Mouse (Mus musculus) liver, embryonic 15.5 days (tissue): Measurements from ENCODE around the gene 2900011O08Rik. TPM values are rescaled to one million over a fixed set of nuclear protein-coding genes. Genes with fewer than 3 reads are reported as not detected.

Source experiments
- ATAC-seq: fragments of 200-750 bp; cut with Nextera tagmentation; 2 replicates; pipeline ENCODE4 v1.8.0; 2017; ENCODE audit warnings: moderate number of reproducible peaks, mild to moderate bottlenecking, moderate library complexity; ENCODE audit not compliant: insufficient read depth
- H3K27ac ChIP-seq: fragments of 300-500 bp; sonication (generic); replicated peaks from 2 replicates; pipeline ENCODE4 v1.5.1; 2015; ENCODE audit warnings: mild to moderate bottlenecking, inconsistent platforms
- H3K27me3 ChIP-seq: fragments of 300-500 bp; sonication (generic); 2 replicates; pipeline ENCODE4 v1.6.1; 2015; ENCODE audit warnings: mild to moderate bottlenecking, inconsistent platforms
- H3K36me3 ChIP-seq: fragments of 300-500 bp; sonication (generic); replicated peaks from 2 replicates; pipeline ENCODE4 v1.6.1; 2015; ENCODE audit warnings: moderate library complexity, mild to moderate bottlenecking, inconsistent platforms
- H3K4me1 ChIP-seq: fragments of 300-500 bp; sonication (generic); replicated peaks from 2 replicates; pipeline ENCODE4 v1.6.1; 2015; ENCODE audit warnings: inconsistent platforms
- H3K4me2 ChIP-seq: fragments of 300-500 bp; sonication (generic); 2 replicates; pipeline ENCODE4 v1.6.1; 2015; ENCODE audit warnings: moderate library complexity, mild to moderate bottlenecking, inconsistent platforms
- H3K4me3 ChIP-seq: fragments of 300-500 bp; sonication (generic); replicated peaks from 2 replicates; pipeline ENCODE4 v1.5.1; 2015; ENCODE audit warnings: mild to moderate bottlenecking, inconsistent platforms
- H3K9ac ChIP-seq: fragments of 300-500 bp; sonication (generic); 2 replicates; pipeline ENCODE4 v1.6.1; 2015; ENCODE audit warnings: moderate library complexity, mild to moderate bottlenecking, inconsistent platforms
- H3K9me3 ChIP-seq: fragments of 300-500 bp; sonication (generic); replicated peaks from 2 replicates; pipeline ENCODE4 v1.6.1; 2016; ENCODE audit warnings: inconsistent platforms
- WGBS: fragments of 180-500 bp; shearing (Covaris S2); methylation state at CpG from one replicate; pipeline ENCODE4 v1.1.7; 2015; ENCODE audit warnings: mixed read lengths; ENCODE audit not compliant: insufficient replicate concordance; 5-methylcytosine and 5-hydroxymethylcytosine counted together
- polyA plus RNA-seq: library from polyadenylated mRNA; unstranded; fragments of >200 nt; fragmentation: Nextera tagmentation; extraction: Ambion mirVana; gene quantifications from 2 replicates; pipeline ENCODE4 v1.2.1, GENCODE M21; 2015

Gene 2900011O08Rik
- polyA plus RNA-seq, 1 experiment from 2014 or later = 0.09 TPM

GRCm38 (mm10) chr16:14121563-14121962 is 135.2 kb downstream of the 2900011O08Rik start:
- no peak overlapping the region for H3K4me3 ChIP-seq
- ATAC-seq = no peak
- no peaks in the 10 kb centered on the region for H3K27me3 ChIP-seq
- H3K27ac ChIP-seq = no peak overlapping the region
- 81% methylated on average over 7 of the region's 7 CpGs for WGBS
- no peaks in the 10 kb centered on the region for H3K9me3 ChIP-seq
- H3K9ac ChIP-seq = no peak overlapping the region
- H3K4me2 ChIP-seq = no peak overlapping the region
- H3K36me3 ChIP-seq = peaks cover 87% of the 10 kb centered on the region
- H3K4me1 ChIP-seq = no peaks in the 10 kb centered on the region

GRCm38 (mm10) chr16:14122586-14122985 is 136.2 kb downstream of the 2900011O08Rik start:
- ATAC-seq = no peak
- Histone ChIP-seq H3K4me1 (no peaks in the 10 kb centered on the region), H3K4me3 (no peak overlapping the region), H3K27me3 (no peaks in the 10 kb centered on the region), H3K36me3 (peaks cover 86% of the 10 kb centered on the region), H3K27ac (no peak overlapping the region), H3K9me3 (no peaks in the 10 kb centered on the region), H3K4me2 (no peak overlapping the region), H3K9ac (no peak overlapping the region)

GRCm38 (mm10) chr16:14123901-14124300 is 137.5 kb downstream of the 2900011O08Rik start:
- 75% methylated on average over 2 of the region's 2 CpGs for WGBS
- no peak for ATAC-seq
- Histone ChIP-seq H3K27ac (no peak overlapping the region), H3K4me1 (no peaks in the 10 kb centered on the region), H3K27me3 (no peaks in the 10 kb centered on the region), H3K36me3 (peaks cover 93% of the 10 kb centered on the region), H3K9me3 (no peaks in the 10 kb centered on the region), H3K4me3 (no peak overlapping the region), H3K4me2 (no peak overlapping the region), H3K9ac (no peak overlapping the region)

- no peaks in the 10 kb centered on the region for H3K4me1 ChIP-seq
- no peak for ATAC-seq
- no peak overlapping the region for H3K4me2 ChIP-seq
- H3K4me3 ChIP-seq = no peak overlapping the region
- 86% methylated on average over 7 of the region's 7 CpGs for WGBS
- no peak overlapping the region for H3K27ac ChIP-seq
- H3K27me3 ChIP-seq = no peaks in the 10 kb centered on the region
- H3K9ac ChIP-seq = no peak overlapping the region
- H3K36me3 ChIP-seq = peaks cover 95% of the 10 kb centered on the region
- no peaks in the 10 kb centered on the region for H3K9me3 ChIP-seq
These were observed 138.3 kb downstream of the 2900011O08Rik start for GRCm38 (mm10) chr16:14124709-14125108.

- Histone ChIP-seq H3K4me1 (no peaks in the 10 kb centered on the region), H3K36me3 (peaks cover 97% of the 10 kb centered on the region), H3K4me2 (no peak overlapping the region), H3K27ac (no peak overlapping the region), H3K27me3 (no peaks in the 10 kb centered on the region), H3K9me3 (no peaks in the 10 kb centered on the region), H3K4me3 (no peak overlapping the region), H3K9ac (no peak overlapping the region)
- 91% methylated on average over 1 of the region's 1 CpGs for WGBS
- no peak for ATAC-seq
These were observed 138.8 kb downstream of the 2900011O08Rik start for GRCm38 (mm10) chr16:14125253-14125652.

- no peaks in the 10 kb centered on the region for H3K9me3 ChIP-seq
- no peak for ATAC-seq
- H3K4me2 ChIP-seq = no peak overlapping the region
- no peak overlapping the region for H3K4me3 ChIP-seq
- H3K27ac ChIP-seq = no peak overlapping the region
- no peak overlapping the region for H3K9ac ChIP-seq
- peaks cover 98% of the 10 kb centered on the region for H3K36me3 ChIP-seq
- no peaks in the 10 kb centered on the region for H3K4me1 ChIP-seq
- H3K27me3 ChIP-seq = no peaks in the 10 kb centered on the region
These were observed 142.6 kb downstream of the 2900011O08Rik start for GRCm38 (mm10) chr16:14128977-14129376.

GRCm38 (mm10) chr16:14130796-14131195 is 144.4 kb downstream of the 2900011O08Rik start:
- ATAC-seq = no peak
- H3K36me3 ChIP-seq = peaks cover 98% of the 10 kb centered on the region
- 77% methylated on average over 7 of the region's 7 CpGs for WGBS

GRCm38 (mm10) chr16:14131376-14131775 is 145.0 kb downstream of the 2900011O08Rik start:
- Histone ChIP-seq H3K4me3 (no peak overlapping the region), H3K9ac (no peak overlapping the region), H3K36me3 (peaks cover 98% of the 10 kb centered on the region), H3K27me3 (no peaks in the 10 kb centered on the region), H3K9me3 (no peaks in the 10 kb centered on the region), H3K4me1 (no peaks in the 10 kb centered on the region), H3K4me2 (no peak overlapping the region), H3K27ac (no peak overlapping the region)
- no peak for ATAC-seq
- WGBS = 78% methylated on average over 3 of the region's 3 CpGs

More at GRCm38 (mm10) chr16:14130796-14131195, 144.4 kb downstream of the 2900011O08Rik start:
- Histone ChIP-seq H3K4me2 (no peak overlapping the region), H3K9me3 (no peaks in the 10 kb centered on the region), H3K27me3 (no peaks in the 10 kb centered on the region), H3K4me3 (no peak overlapping the region), H3K27ac (no peak overlapping the region), H3K4me1 (no peaks in the 10 kb centered on the region), H3K9ac (no peak overlapping the region)

GRCm38 (mm10) chr16:14131838-14132237 is 145.4 kb downstream of the 2900011O08Rik start:
- no peaks in the 10 kb centered on the region for H3K9me3 ChIP-seq
- no peak overlapping the region for H3K27ac ChIP-seq
- no peak overlapping the region for H3K9ac ChIP-seq
- ATAC-seq = peak; percentile 60
- no peaks in the 10 kb centered on the region for H3K27me3 ChIP-seq
- H3K4me2 ChIP-seq = no peak overlapping the region
- no peak overlapping the region for H3K4me3 ChIP-seq
- H3K36me3 ChIP-seq = peaks cover 99% of the 10 kb centered on the region
- H3K4me1 ChIP-seq = no peaks in the 10 kb centered on the region
- WGBS = 70% methylated on average over 5 of the region's 5 CpGs

- H3K4me1 ChIP-seq = no peaks in the 10 kb centered on the region
- no peak for ATAC-seq
- no peaks in the 10 kb centered on the region for H3K9me3 ChIP-seq
- 36% methylated on average over 2 of the region's 2 CpGs for WGBS
- no peak overlapping the region for H3K4me2 ChIP-seq
- H3K36me3 ChIP-seq = peaks cover 93% of the 10 kb centered on the region
- no peak overlapping the region for H3K4me3 ChIP-seq
- no peak overlapping the region for H3K9ac ChIP-seq
- no peaks in the 10 kb centered on the region for H3K27me3 ChIP-seq
- H3K27ac ChIP-seq = no peak overlapping the region
These were observed 148.6 kb downstream of the 2900011O08Rik start for GRCm38 (mm10) chr16:14135014-14135413.

GRCm38 (mm10) chr16:14137976-14138561 is 151.7 kb downstream of the 2900011O08Rik start:
- WGBS = 79% methylated on average over 1 of the region's 1 CpGs
- Histone ChIP-seq H3K9me3 (no peaks in the 10 kb centered on the region), H3K4me1 (no peaks in the 10 kb centered on the region), H3K27me3 (no peaks in the 10 kb centered on the region), H3K4me3 (no peak overlapping the region), H3K9ac (no peak overlapping the region), H3K27ac (no peak overlapping the region), H3K36me3 (peaks cover 91% of the 10 kb centered on the region), H3K4me2 (no peak overlapping the region)
- no peak for ATAC-seq

GRCm38 (mm10) chr16:14139106-14139505 is 152.7 kb downstream of the 2900011O08Rik start:
- Histone ChIP-seq H3K27me3 (no peaks in the 10 kb centered on the region), H3K4me2 (no peak overlapping the region), H3K4me1 (no peaks in the 10 kb centered on the region), H3K4me3 (no peak overlapping the region), H3K27ac (no peak overlapping the region), H3K36me3 (peaks cover 85% of the 10 kb centered on the region), H3K9me3 (no peaks in the 10 kb centered on the region), H3K9ac (no peak overlapping the region)
- no peak for ATAC-seq
